Mouse (Mus musculus) left cerebral cortex, postnatal 14 days (tissue): ENCODE data around the gene Rora. TPM values are rescaled to one million over a fixed set of nuclear protein-coding genes. Genes with fewer than 3 reads are reported as not detected.
A peak's percentile ranks its signal among the peaks of the same experiment; 100 is the strongest.

Experiments used
- DNase-seq, 2 experiments: peaks; one replicate each; pipeline ENCODE4 v3.0.0; 2021 to 2022; ENCODE audit warnings: low spot score in 2 of 2, mixed read lengths in 1 of 2
- intact Hi-C: fragments of 180-260 bp; cut with DNase I; formaldehyde crosslinking; loops from one replicate; pipeline ENCODE4 v1.15.1; 2025
- total RNA-seq, 2 experiments: library from RNA; stranded (reverse); gene quantifications; 2 replicates each; pipeline ENCODE4 v1.2.3; 2021

Rora gene
- total RNA-seq, 2 experiments from 2014 or later, result 50.0 to 66.1 TPM

DNA sequence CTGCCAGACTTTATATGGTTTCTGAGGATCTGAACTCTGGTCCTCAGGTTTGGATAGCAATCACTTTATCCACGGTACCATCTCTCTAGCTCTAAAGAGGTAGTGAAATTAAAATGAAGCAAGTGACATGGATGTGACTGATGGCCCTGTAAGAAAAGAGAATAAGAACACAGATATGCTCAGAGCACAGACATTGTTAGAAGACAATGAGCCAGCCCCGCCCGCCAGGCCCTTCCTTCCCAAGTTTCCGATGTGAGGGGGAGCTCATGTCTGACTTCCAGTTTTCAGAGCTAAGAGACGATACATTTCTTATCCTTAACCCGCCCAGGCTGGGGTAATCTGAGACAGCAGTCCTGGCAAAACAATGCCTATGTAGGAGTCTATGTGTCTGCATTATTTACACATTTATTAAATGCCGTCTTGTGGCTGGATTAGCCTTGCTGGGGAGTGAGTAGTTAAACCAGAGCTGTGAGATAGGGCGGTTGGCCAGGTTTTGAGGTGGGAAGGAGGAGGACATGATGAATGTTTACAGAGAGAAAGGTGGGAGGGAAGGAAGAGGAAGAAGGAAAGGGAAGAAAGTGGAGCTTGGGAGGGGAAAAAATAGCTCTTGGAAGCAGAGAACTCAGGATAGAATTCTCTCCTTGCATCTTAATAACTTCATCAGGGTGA, 259.0 kb downstream of the Rora start:
- peak in 1 of 2 experiments; percentile 23 for DNase-seq
- intact Hi-C loops, result no loop called here

GRCm38 (mm10) chr9:68913191-68913697, 259.7 kb downstream of the Rora start:
- intact Hi-C loops, result no loop called here
- peak in 1 of 2 experiments; percentile 19 for DNase-seq

GRCm38 (mm10) chr9:68914541-68915275, 261.1 kb downstream of the Rora start:
- intact Hi-C loops, result no loop called here
- no peak for DNase-seq

DNA sequence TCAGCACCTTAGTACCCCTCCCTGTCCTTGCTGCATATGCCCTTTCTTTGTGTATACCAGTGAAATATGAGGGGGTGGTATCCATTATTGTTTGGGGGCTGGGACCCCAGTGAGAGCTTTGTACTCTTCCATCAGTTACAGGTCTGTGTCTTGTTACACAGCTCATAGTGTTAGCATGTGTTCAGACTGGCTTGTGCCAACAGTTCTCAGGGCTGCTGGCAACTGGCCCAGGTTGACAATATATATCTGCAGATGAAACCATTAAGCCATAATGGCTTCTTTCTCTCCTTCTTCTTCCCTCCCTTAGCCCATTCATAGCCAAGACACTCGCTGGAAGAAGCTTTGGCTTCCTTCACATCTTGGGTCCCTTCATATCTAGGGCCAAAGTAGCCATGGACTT, 263.2 kb downstream of the Rora start:
- intact Hi-C loops, result no loop called here
- peak in 1 of 2 experiments; percentile 33 for DNase-seq

DNA sequence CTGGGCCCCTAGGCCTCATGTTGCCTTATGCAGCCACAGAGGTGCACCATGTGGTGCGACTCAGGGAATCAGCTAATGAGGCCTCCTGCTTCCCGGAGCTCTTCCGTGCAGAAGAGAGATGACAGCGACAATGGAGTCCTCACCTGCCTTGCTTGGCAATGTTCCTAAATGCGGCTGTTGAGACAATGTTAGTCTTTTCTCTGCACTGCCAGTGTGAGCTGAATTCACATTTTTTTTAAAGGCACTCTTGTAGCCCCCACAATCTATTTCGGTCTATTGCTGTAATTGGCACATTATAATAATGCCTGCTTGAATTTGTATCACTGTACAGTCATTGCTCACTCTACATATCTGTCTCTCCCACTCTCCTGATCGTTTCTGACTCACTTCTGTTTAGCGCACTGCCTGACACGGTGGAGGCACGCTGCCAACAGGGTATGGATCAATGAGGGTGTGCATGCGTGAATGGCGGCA, 269.6 kb downstream of the Rora start:
- intact Hi-C loops, result no loop called here

DNA sequence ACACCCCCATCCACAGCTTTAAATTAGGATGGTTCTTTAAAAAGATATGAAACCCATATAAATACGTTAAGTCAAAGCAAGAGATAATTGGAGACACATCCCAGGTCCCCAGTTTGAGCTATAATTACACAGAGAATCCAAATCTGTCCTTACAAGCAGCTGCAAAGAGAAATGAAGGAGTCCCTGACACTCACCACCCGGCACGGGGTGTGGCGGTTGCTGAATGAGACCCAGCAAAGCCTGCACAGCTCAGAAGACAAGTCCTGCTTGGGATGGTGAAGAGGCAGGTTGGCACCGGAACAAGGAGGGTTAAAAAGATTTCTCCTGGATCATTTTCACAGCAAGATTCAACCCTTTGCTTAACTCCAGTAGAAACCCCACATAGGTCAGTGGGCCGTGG, 272.8 kb downstream of the Rora start:
- DNase-seq, result peak; percentile 44 to 46
- intact Hi-C loops, result no loop called here

More for the DNA sequence above, 269.6 kb downstream of the Rora start:
- DNase-seq, result peak; percentile 58 to 64

DNA sequence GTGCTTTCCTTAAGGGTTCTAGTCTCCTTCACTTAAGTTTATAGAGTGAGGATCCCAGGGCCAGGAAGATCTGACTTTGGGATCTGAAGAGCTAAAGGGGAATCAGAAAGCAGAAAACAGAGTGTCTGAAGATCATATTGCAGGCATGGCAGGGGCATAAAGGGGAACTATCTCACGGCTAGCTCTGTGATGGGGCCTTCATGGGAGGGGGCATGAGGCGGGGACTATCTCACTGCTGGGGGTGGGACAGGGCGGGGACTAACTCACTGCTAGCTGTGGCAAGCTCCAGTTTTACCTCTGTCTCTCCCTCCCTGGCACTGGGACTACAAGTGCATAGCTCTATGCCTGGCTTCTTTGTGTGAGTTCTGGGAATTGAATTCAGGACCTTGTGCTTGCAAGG, 279.6 kb downstream of the Rora start:
- no peak for DNase-seq
- intact Hi-C loops, result no loop called here

- no peak for DNase-seq
- intact Hi-C loops, result no loop called here
Observed at GRCm38 (mm10) chr9:68934238-68934637, 280.7 kb downstream of the Rora start.

DNA sequence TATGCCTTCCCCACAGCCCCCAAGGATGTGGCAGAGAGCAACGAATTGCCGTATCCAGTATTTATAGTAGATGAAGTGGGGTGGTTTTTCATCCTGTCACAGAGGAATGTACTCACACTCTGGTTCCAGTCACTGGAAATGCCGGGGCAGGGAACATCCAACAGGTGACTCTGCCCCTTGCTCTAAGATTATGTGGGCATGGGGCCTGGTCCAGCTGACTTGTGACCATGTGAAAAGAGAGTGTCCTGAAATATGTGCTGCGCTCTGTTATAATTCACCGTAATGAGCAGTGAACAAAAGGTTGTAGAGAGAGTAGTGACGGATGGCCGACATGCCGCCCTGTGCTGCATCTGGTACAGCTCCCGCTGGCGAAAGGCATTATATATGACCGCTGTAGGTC, 282.0 kb downstream of the Rora start:
- intact Hi-C loops, result no loop called here
- no peak for DNase-seq

- peak; percentile 45 to 84 for DNase-seq
- intact Hi-C loops, result no loop called here
Observed at GRCm38 (mm10) chr9:68941037-68941436, 287.5 kb downstream of the Rora start.

- no peak for DNase-seq
Observed at GRCm38 (mm10) chr9:68942595-68943011, 289.0 kb downstream of the Rora start.

DNA sequence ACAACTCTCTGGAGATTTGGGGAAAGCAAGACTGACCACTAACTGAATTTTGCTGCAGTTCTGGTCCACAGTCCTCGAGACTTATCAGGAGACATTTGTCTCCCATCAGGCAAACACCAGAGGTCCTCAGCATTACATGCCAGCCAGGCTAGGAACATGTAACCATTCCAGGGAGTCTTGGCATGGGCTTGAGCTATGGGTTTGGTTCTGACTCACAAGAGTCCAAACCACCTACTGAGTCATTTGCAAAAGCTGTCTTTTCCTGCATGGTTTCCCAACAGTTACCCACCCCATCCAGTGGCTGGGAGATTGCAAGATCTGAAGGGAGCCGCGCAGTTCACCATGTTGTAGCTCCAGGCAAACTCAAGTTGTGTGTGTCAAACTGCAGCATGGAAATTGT, 290.4 kb downstream of the Rora start:
- intact Hi-C loops, result no loop called here
- DNase-seq, result no peak

More at GRCm38 (mm10) chr9:68942595-68943011, 289.0 kb downstream of the Rora start:
- intact Hi-C loops, result no loop called here

DNA sequence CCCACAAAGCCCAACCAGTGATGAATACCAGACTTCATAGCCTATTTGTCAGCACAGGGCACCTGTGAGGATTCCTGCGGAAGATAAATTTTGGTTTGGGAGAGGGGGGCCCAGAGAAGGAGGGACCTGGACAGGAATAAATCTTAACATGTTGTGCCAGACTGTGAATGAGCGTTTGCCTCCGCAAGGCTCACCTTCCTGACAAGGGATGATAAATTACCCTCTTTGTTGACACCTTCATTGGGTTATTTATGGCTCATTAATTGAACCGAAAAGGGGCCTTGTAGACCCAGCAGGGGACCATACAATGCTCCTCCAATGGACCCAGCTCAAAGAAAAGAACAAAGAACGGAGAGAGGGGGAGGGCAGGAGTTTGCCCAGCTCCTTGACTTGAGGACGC, 294.1 kb downstream of the Rora start:
- intact Hi-C loops, result no loop called here

GRCm38 (mm10) chr9:68948141-68948540, 294.6 kb downstream of the Rora start:
- intact Hi-C loops, result no loop called here
- no peak for DNase-seq

More for the DNA sequence above, 294.1 kb downstream of the Rora start:
- DNase-seq, result no peak

DNA sequence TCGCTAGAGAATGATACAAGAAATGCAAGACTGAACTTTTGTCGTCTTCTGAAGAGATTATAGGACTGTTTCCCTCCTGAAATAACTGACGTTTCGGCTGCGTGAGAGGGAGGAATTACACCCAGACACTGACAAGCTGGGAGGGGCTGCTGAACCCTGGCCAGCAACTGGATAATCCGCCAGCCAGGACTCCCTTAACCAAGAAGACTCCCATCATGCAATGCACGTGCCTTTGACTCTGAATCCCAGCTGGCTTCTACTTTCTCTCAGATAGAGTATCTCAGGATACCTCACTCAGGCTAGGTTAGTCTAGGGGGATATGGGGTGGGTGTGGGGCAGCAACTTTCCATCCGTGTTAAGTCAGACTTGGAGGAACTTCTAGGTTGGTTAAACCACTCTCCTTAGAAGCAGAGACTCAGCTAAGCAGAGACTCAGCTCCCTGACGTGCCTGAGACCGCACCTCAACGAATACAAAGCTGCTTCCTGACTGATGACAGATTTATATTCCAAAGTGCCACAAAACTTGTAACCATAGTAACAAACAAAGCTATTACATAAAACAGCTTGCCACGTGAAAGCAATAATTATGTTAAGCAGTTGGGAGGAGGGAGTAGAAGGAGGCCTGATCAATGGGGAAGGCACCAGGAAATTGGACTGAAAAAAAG, 302.8 kb downstream of the Rora start:
- DNase-seq, result peak in 1 of 2 experiments; percentile 18
- intact Hi-C loops, result loop anchor here (10.0 kb wide), 1 partner anchor 338 kb away; no protein-coding TSS in a partner anchor

DNA sequence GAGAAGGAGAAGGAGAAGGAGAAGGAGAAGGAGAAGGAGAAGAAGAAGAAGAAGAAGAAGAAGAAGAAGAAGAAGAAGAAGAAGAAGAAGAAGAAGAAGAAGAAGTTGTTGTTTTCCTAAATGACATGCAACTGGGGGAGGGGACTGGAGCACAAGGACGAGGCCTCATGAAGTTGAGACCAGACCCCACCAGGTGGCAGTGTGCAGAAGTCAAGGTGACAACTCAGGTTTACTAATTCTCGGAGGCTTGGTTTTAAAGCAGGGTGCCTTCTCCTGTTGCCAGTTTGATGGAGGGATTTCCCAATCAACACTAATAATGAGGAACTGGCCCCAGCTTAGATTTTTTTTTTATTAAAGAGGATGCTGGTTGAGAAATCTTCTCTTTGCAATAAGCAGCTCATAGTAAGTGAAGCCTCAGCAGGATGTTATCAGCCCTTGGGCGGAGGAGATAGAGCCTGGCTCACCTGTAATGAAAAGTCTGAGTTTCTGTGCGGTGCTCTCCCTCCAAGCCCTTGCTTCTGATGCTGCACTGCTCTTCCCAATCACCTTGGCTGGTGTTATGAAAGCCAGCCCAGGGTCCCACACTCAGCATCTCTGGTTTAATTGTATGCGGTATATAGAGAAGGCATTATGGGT, 303.5 kb downstream of the Rora start:
- DNase-seq, result peak; percentile 30 to 62
- intact Hi-C loops, result loop anchor here (10.0 kb wide), 1 partner anchor 338 kb away; no protein-coding TSS in a partner anchor

DNA sequence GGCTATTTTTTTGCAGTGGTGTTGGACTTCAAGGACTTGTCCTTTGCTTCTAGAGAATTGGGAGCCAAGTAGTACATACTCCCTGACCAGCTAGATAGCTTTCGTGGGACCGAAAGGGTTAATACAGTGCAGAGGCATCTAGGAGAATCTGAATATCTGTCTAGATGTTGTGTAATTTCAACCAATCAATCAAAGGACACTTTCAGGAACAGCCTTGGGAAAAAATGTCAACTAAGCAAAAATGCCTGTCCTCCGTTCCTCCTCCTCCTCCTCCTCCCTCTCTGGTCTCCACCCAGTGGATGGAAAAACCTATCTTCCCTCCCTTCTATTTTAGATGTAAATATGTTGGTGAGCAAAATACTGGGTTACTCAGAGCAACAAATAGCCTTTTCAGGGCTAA, 304.2 kb downstream of the Rora start:
- intact Hi-C loops, result loop anchor here (10.0 kb wide), 1 partner anchor 337 kb away; no protein-coding TSS in a partner anchor
- no peak for DNase-seq

DNA sequence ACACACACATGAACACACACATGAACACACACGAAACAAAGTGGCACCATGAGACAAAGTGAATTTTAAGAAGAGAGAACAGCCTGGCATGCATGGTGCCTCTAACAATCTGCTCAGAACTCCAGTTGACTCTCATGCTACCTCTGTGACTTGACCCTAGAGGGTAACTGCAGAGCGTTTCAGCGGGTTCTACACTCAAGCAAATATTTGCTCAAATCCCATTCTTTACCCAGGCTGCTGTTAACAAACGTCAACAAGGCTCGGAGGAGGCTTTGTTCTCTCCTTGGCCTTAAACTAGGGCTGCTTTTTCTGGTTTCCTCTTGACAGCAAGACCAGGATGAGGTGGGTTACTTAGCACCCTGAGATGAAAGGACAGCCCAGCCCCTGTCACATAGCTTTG, 305.3 kb downstream of the Rora start:
- intact Hi-C loops, result loop anchor here (10.0 kb wide), 1 partner anchor 336 kb away; no protein-coding TSS in a partner anchor
- DNase-seq, result no peak

GRCm38 (mm10) chr9:68963898-68964297, 310.3 kb downstream of the Rora start:
- intact Hi-C loops, result no loop called here
- DNase-seq, result no peak
